In genomic region chr9:77954496-77954895, GRCm38 (mm10) we compare ENCODE assay signal across 16 mouse cellular contexts. TPM values are rescaled to one million over a fixed set of nuclear protein-coding genes. Genes with fewer than 3 reads are reported as not detected.
DNase-seq lines count a peak whose midpoint lies in the region.
"Had no signal": no experiment of that assay in that cellular context is flagged by ENCODE, and none has a peak within 500 bp of the region (broad histone marks: within the 10 kb centered on the region; RNA-seq: fewer than 3 reads in every experiment).

No protein-coding gene starts in this region.

- no peak for DNase-seq in heart, embryonic 10.5 days (ENCODE audit: low spot score)
- no peak for DNase-seq in heart, postnatal 25 days (ENCODE audit: low spot score)
- peak; percentile 46 for DNase-seq in right cerebral cortex, adult 18-20 months
- no peak for DNase-seq in right cerebral cortex, adult 2 months (ENCODE audit: low spot score in 2 of 2)
- peak; percentile 70 for DNase-seq in brain, adult 2 months (ENCODE audit: low read depth, low spot score)
- DNase-seq in retina, postnatal 1 day = no peak
- DNase-seq in left cerebral cortex, adult 18-20 months (ENCODE audit: low spot score in 2 of 2) = no peak
- DNase-seq: adrenal gland, adult 8-10 months; cerebellum, postnatal 25 days; gastrocnemius, postnatal 36 days; kidney, postnatal 10 days; lung, postnatal 36 days; midbrain, embryonic 14.5 days; right cerebral cortex, postnatal 25 days; thymus, postnatal 4 days had no signal

- H3K9me3 ChIP-seq in heart, embryonic 10.5 days = no peaks in the 10 kb centered on the region
- H3K9me3 ChIP-seq: intestine, embryonic 15.5 days had no signal

- H3K36me3 ChIP-seq in heart, embryonic 10.5 days = peaks cover 13% of the 10 kb centered on the region
- H3K36me3 ChIP-seq: intestine, embryonic 15.5 days had no signal

- no peak overlapping the region for H3K4me3 ChIP-seq in heart, embryonic 10.5 days
- H3K4me3 ChIP-seq: intestine, embryonic 15.5 days had no signal

- H3K27ac ChIP-seq in heart, embryonic 10.5 days = 0 out of 2 replicates have a peak overlapping the region, but pooled peaks have one; percentile 42
- H3K27ac ChIP-seq: intestine, embryonic 15.5 days had no signal

- no peaks in the 10 kb centered on the region for H3K27me3 ChIP-seq in heart, embryonic 10.5 days (ENCODE audit: insufficient read depth, poor library complexity, severe bottlenecking)
- H3K27me3 ChIP-seq: intestine, embryonic 15.5 days had no signal

- peaks cover 46% of the 10 kb centered on the region for H3K4me1 ChIP-seq in heart, embryonic 10.5 days

- WGBS in heart, embryonic 10.5 days = 68% methylated on average over 7 of the region's 7 CpGs

- intact Hi-C loops in heart, postnatal 25 days (cut with DNase I) = no loop called here

RNA-seq across cellular contexts. Expression of gene Elovl5, which starts 37.3 kb away (rescaled TPM):
- polyA plus RNA-seq in heart, embryonic 10.5 days (2016; fragmentation: Nextera tagmentation; extraction: Ambion mirVana) = 93.6 and 93.9 TPM in 2 replicates
- 10 to 100 TPM; 31.4 to 37.8 TPM for total RNA-seq in heart, postnatal 25 days (2021)
- 10 to 100 TPM; 63.7 to 64.2 TPM for total RNA-seq in left cerebral cortex, adult 18-20 months (2021)

Comparison
In these comparisons a context has a peak if more than half of its experiments do, and no peak if none do; other contexts are left out.
1. DNase-seq: peak in right cerebral cortex, adult 18-20 months (single experiment) and brain, adult 2 months (single experiment); none in heart, embryonic 10.5 days (single experiment), heart, postnatal 25 days (single experiment), right cerebral cortex, adult 2 months (0 of 2), retina, postnatal 1 day (single experiment) and left cerebral cortex, adult 18-20 months (0 of 2).